Mouse (Mus musculus) forebrain, embryonic 13.5 days (tissue): ENCODE measurements at regions not wholly inside any gene's neighbourhood (a gene's known extent, or its start where the extent isn't known, plus 50 kb on each side); places are given as distances from the start of the nearest gene placed in this dataset.

ENCODE experiments used
- ATAC-seq: fragments of 200-750 bp; cut with Nextera tagmentation; 2 replicates; pipeline ENCODE4 v1.8.0; 2017
- H3K27ac ChIP-seq: fragments of 300-500 bp; sonication (generic); 2 replicates; pipeline ENCODE4 v1.5.1; 2015; ENCODE audit warnings: inconsistent platforms, mild to moderate bottlenecking, moderate library complexity
- H3K27me3 ChIP-seq: fragments of 300-500 bp; sonication (generic); 2 replicates; pipeline ENCODE4 v1.6.1; 2015; ENCODE audit warnings: mild to moderate bottlenecking, inconsistent platforms
- H3K36me3 ChIP-seq: fragments of 300-500 bp; sonication (generic); 2 replicates; pipeline ENCODE4 v1.6.1; 2015; ENCODE audit warnings: mild to moderate bottlenecking, inconsistent platforms; ENCODE audit not compliant: poor library complexity, severe bottlenecking
- H3K4me1 ChIP-seq: fragments of 300-500 bp; sonication (generic); 2 replicates; pipeline ENCODE4 v1.6.1; 2015; ENCODE audit warnings: inconsistent platforms
- H3K4me2 ChIP-seq: fragments of 300-500 bp; sonication (generic); 2 replicates; pipeline ENCODE4 v1.6.1; 2015; ENCODE audit warnings: inconsistent platforms, mild to moderate bottlenecking, moderate library complexity
- H3K4me3 ChIP-seq: fragments of 300-500 bp; sonication (generic); 2 replicates; pipeline ENCODE4 v1.5.1; 2015; ENCODE audit warnings: mild to moderate bottlenecking, inconsistent platforms
- H3K9ac ChIP-seq: fragments of 300-500 bp; sonication (generic); 2 replicates; pipeline ENCODE4 v1.6.1; 2015; ENCODE audit warnings: mild to moderate bottlenecking, inconsistent platforms
- H3K9me3 ChIP-seq: fragments of 300-500 bp; sonication (generic); replicated peaks from 2 replicates; pipeline ENCODE4 v1.6.1; 2016; ENCODE audit warnings: inconsistent platforms
- WGBS: fragments of 180-500 bp; shearing (Covaris S2); methylation state at CpG from one replicate; pipeline ENCODE4 v1.1.7; 2015; 5-methylcytosine and 5-hydroxymethylcytosine counted together

DNA sequence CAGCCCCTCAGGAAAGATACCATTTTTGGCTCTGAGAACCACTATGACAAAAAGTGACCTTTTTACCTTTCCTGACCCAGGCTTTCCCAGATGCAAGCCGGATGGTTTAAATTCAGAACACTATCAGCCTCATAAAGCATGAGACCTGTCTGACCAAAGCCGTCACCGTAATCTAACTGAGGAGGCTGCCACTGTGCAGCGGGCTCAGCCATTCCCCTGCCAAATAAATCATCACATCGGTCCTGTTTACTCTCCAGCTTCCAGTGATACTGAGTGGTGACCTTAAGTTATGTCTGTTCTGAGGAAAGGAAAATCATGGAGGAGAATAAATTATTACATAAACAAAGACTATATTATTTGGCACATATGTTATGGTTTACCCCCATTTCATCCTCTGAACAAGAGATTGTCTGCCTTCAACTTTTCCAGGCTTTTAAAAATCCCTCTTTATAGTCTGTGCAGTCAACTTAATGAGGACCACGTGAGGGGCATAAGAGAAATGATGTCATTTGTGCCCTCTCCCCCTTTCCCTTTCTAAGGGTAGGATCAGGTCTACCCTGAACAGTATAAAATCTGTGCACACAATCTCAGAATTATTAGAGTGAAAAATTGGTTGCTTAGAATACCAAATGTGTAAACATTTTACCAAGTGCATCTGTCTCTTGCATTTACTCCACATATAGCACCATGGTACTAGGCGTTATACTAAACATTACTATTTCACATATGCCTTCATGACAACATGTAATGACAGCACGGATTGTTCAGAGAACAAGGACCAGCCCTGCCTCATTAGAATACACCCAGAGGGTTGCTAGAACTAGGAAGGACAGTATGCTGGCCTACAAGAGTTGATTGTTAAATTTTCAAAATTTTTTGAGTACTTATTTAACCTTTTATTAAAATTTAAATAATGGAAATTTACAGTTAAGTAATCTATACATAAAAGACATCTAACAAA, 401.9 kb upstream of the Xrcc4 start:
- no peaks in the 10 kb centered on the region for H3K36me3 ChIP-seq
- no peak overlapping the region for H3K27ac ChIP-seq
- 35% methylated on average over 8 of the region's 8 CpGs for WGBS
- H3K4me1 ChIP-seq = peaks cover 7% of the 10 kb centered on the region; the same call in 1 of the 2 replicates
- ATAC-seq = peak; percentile 53; the same call in 1 of the 2 replicates
- H3K4me3 ChIP-seq = no peak overlapping the region
- H3K27me3 ChIP-seq = no peaks in the 10 kb centered on the region
- no peak overlapping the region for H3K4me2 ChIP-seq
- H3K9ac ChIP-seq = no peak overlapping the region
- H3K9me3 ChIP-seq = no peaks in the 10 kb centered on the region

DNA sequence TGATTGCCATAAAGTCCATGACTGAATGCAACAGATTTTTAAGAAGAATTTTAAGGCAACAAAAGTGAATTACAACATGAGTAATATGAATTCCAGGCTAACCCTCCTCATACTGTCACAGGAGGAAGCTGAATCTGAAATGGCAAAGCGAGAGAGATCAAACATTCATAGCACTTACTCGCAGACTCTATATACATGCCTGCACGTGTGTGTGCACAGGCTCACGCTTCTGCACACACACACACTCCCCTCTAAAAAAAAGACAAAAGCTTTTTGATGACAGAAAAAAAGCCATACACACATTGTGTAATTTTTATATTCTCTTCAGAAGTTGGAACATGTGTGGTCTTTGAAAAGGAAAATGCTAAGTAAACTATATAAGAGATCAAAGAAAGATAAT, 391.1 kb upstream of the Xrcc4 start:
- Histone ChIP-seq H3K4me2 (no peak overlapping the region), H3K36me3 (no peaks in the 10 kb centered on the region), H3K27ac (no peak overlapping the region), H3K4me3 (no peak overlapping the region), H3K4me1 (no peaks in the 10 kb centered on the region), H3K9me3 (no peaks in the 10 kb centered on the region), H3K27me3 (no peaks in the 10 kb centered on the region), H3K9ac (no peak overlapping the region)
- ATAC-seq = no peak
- WGBS = 91% methylated on average over 4 of the region's 4 CpGs

DNA sequence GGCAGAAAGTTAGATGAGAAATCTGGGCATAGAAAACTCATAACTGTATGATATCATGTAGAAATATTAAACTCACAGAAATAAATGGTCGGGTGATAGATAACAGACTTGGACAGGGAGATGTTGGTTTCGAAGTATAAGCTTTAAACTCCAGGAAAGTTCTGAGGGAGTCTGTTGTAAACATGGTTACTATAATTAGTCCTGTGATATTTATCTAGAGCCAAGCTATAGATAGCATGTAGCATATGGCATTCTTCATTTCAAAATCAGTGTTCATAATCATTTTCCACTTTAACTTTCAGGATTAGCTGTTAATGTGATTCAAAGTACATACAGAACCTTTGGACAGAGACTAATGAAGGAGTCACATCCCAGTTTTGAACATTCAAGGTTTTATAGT, 387.5 kb upstream of the Xrcc4 start:
- no peak; the same call in 1 of the 2 replicates for ATAC-seq
- H3K27me3 ChIP-seq = no peaks in the 10 kb centered on the region
- no peaks in the 10 kb centered on the region for H3K4me1 ChIP-seq
- 89% methylated on average over 2 of the region's 2 CpGs for WGBS
- no peaks in the 10 kb centered on the region for H3K36me3 ChIP-seq
- no peak overlapping the region for H3K27ac ChIP-seq
- no peak overlapping the region for H3K4me3 ChIP-seq
- no peak overlapping the region for H3K9ac ChIP-seq
- H3K9me3 ChIP-seq = no peaks in the 10 kb centered on the region
- no peak overlapping the region for H3K4me2 ChIP-seq

DNA sequence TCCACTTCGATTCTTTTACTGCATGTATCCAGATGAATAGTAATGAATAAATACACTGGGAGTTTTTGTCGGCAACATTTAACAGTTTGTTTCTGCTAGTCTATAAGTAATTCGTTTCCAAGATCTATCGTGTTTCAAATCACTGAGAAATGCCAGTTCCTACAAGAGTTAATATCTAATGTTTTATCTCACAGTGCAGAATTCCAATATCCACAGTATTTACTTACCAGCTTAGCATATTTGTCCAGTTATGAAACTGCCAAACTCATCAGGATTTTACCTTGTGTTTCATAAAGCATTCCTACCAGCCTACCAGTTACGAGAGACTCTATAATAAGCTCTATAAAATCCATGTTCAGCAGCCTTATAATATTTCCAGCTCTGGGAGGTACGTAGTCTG, 385.1 kb upstream of the Xrcc4 start:
- ATAC-seq = no peak
- no peak overlapping the region for H3K9ac ChIP-seq
- H3K27ac ChIP-seq = no peak overlapping the region
- H3K4me1 ChIP-seq = no peaks in the 10 kb centered on the region
- H3K27me3 ChIP-seq = no peaks in the 10 kb centered on the region
- no peak overlapping the region for H3K4me2 ChIP-seq
- H3K9me3 ChIP-seq = no peaks in the 10 kb centered on the region
- 91% methylated on average over 6 of the region's 6 CpGs for WGBS
- no peak overlapping the region for H3K4me3 ChIP-seq
- no peaks in the 10 kb centered on the region for H3K36me3 ChIP-seq

DNA sequence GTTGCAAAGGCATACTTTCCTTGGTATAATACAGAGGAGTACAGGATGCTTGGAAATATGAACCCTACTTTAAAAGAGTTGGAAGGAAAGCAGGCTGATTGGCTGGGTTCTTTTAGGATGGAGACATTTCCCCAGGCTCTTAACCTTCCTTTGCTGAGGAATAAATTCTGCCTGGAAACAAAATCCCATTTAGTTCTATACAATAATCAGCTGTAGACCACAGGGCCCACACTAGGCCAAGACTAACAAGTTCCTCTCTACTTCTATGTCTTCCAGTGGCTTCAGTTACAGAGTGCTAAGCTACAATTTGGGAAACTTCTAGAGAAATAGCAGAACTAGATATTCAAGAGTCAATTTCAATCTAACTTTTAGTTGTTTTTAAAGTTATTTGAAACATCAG, 384.6 kb upstream of the Xrcc4 start:
- ATAC-seq = no peak
- no peaks in the 10 kb centered on the region for H3K4me1 ChIP-seq
- no peak overlapping the region for H3K4me3 ChIP-seq

DNA sequence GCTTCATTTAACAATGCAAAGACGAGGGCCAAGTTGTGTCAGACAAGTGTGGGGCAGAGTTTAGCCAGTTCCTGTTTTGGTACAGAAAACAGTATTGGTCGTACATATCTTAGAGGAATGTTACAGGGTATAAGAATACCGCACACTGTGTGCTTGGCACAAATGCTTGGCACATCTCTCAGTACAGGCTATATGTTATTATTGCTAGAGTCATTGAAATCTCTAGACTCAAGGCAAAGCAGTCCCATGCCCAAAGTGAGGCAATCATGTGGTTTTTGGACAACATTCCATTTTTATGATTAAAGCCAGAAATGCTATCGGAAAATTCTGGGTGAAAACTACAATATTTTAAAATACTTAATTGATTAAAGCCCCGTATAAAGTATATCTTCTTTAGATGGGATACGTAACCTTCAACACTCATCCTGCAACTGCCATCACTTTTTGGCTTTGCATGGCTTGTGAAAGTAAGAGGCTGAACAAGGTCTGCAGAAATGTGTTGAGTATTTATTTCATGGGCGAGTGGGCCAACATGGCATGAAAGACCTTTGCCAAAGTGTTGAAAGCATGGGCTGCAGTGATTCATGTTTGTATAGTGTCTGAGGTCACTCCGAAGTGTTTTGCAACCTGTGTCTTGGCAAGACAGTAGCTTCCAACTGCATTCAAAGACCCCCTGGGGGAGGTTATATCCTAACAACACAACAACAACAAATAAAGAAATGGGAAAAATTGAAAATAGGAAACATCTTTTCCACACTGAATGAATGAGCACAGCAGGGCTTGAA, 383.8 kb upstream of the Xrcc4 start:
- no peak overlapping the region for H3K9ac ChIP-seq
- H3K36me3 ChIP-seq = no peaks in the 10 kb centered on the region
- no peak overlapping the region for H3K4me2 ChIP-seq
- H3K4me3 ChIP-seq = no peak overlapping the region
- no peaks in the 10 kb centered on the region for H3K9me3 ChIP-seq
- no peaks in the 10 kb centered on the region for H3K27me3 ChIP-seq
- H3K4me1 ChIP-seq = no peaks in the 10 kb centered on the region
- H3K27ac ChIP-seq = no peak overlapping the region
- ATAC-seq = no peak
- WGBS = 84% methylated on average over 8 of the region's 8 CpGs

More for the DNA sequence above, 384.6 kb upstream of the Xrcc4 start:
- Histone ChIP-seq H3K9me3 (no peaks in the 10 kb centered on the region), H3K27me3 (no peaks in the 10 kb centered on the region), H3K9ac (no peak overlapping the region), H3K27ac (no peak overlapping the region), H3K36me3 (no peaks in the 10 kb centered on the region), H3K4me2 (no peak overlapping the region)

DNA sequence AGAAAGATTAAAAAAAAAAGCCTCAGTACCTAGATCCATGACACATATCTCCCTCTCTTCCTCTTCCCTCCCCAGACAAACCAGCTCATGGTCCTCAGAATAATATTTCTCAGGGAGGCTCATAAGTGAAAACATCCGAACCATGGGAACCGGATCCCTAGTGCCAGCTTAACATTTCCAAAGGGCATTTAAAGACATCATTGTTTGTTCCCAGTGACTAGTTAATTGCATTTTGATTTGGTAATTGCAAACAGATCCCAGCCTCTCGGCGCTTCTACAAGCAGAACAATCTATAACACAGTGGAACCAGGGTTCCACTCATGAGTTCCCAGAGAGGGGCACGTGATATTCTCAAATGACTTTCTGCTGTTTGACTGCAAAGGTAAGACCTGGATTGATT, 376.7 kb upstream of the Xrcc4 start:
- Histone ChIP-seq H3K36me3 (no peaks in the 10 kb centered on the region), H3K9me3 (no peaks in the 10 kb centered on the region), H3K4me2 (no peak overlapping the region), H3K9ac (no peak overlapping the region), H3K27me3 (no peaks in the 10 kb centered on the region), H3K4me1 (no peaks in the 10 kb centered on the region), H3K27ac (no peak overlapping the region), H3K4me3 (no peak overlapping the region)
- no peak for ATAC-seq
- 59% methylated on average over 5 of the region's 5 CpGs for WGBS

GRCm38 (mm10) chr13:90464051-90464450, 374.6 kb upstream of the Xrcc4 start:
- Histone ChIP-seq H3K36me3 (no peaks in the 10 kb centered on the region), H3K4me1 (no peaks in the 10 kb centered on the region), H3K4me2 (no peak overlapping the region), H3K27ac (no peak overlapping the region), H3K9ac (no peak overlapping the region), H3K4me3 (no peak overlapping the region), H3K9me3 (no peaks in the 10 kb centered on the region), H3K27me3 (no peaks in the 10 kb centered on the region)
- WGBS = 89% methylated on average over 2 of the region's 2 CpGs
- no peak for ATAC-seq

- H3K9ac ChIP-seq = no peak overlapping the region
- H3K4me3 ChIP-seq = no peak overlapping the region
- H3K27me3 ChIP-seq = no peaks in the 10 kb centered on the region
- H3K9me3 ChIP-seq = no peaks in the 10 kb centered on the region
- H3K4me1 ChIP-seq = no peaks in the 10 kb centered on the region
- no peak overlapping the region for H3K27ac ChIP-seq
- H3K36me3 ChIP-seq = no peaks in the 10 kb centered on the region
- 89% methylated on average over 2 of the region's 2 CpGs for WGBS
- H3K4me2 ChIP-seq = no peak overlapping the region
- ATAC-seq = no peak
Observed at GRCm38 (mm10) chr13:90463381-90463780, 374.0 kb upstream of the Xrcc4 start.

- no peaks in the 10 kb centered on the region for H3K36me3 ChIP-seq
- no peak overlapping the region for H3K4me3 ChIP-seq
- H3K9me3 ChIP-seq = peaks cover 4% of the 10 kb centered on the region
- no peak overlapping the region for H3K9ac ChIP-seq
- no peak for ATAC-seq
- H3K27me3 ChIP-seq = no peaks in the 10 kb centered on the region
- no peak overlapping the region for H3K27ac ChIP-seq
- H3K4me2 ChIP-seq = no peak overlapping the region
- no peaks in the 10 kb centered on the region for H3K4me1 ChIP-seq
Observed at GRCm38 (mm10) chr13:90454631-90455030, 365.2 kb upstream of the Xrcc4 start.

GRCm38 (mm10) chr13:90426901-90427300, 337.5 kb upstream of the Xrcc4 start:
- no peak for ATAC-seq
- Histone ChIP-seq H3K27me3 (no peaks in the 10 kb centered on the region), H3K27ac (no peak overlapping the region), H3K9ac (no peak overlapping the region), H3K4me1 (no peaks in the 10 kb centered on the region), H3K9me3 (no peaks in the 10 kb centered on the region), H3K4me3 (no peak overlapping the region), H3K4me2 (no peak overlapping the region), H3K36me3 (no peaks in the 10 kb centered on the region)
- 88% methylated on average over 3 of the region's 3 CpGs for WGBS

DNA sequence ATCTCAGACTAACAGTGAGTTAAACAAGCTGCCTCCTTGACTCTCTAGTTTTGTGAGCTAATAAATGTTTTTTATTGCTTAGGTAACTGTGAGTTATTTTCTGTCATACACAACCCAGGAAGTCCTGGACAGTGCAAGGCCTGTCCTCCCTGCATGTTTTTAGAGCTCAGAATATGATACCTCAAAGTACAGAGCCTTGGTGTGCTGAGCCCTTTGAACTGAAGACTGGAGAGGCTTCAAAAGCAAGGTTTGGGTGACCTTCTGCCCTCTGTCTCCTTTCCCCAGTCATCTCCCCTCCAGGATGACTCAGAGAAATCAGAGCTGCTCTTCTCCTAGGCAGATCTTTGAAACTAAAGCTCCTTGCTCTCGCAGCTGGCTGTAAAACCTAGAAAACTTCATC, 336.0 kb upstream of the Xrcc4 start:
- no peaks in the 10 kb centered on the region for H3K9me3 ChIP-seq
- H3K4me2 ChIP-seq = no peak overlapping the region
- WGBS = 91% methylated on average over 1 of the region's 1 CpGs
- no peak overlapping the region for H3K27ac ChIP-seq
- H3K36me3 ChIP-seq = no peaks in the 10 kb centered on the region
- no peak overlapping the region for H3K4me3 ChIP-seq
- H3K27me3 ChIP-seq = no peaks in the 10 kb centered on the region
- no peaks in the 10 kb centered on the region for H3K4me1 ChIP-seq
- ATAC-seq = no peak
- H3K9ac ChIP-seq = no peak overlapping the region
